21 mouse cellular contexts compared by ENCODE assay signal in the genomic region with DNA sequence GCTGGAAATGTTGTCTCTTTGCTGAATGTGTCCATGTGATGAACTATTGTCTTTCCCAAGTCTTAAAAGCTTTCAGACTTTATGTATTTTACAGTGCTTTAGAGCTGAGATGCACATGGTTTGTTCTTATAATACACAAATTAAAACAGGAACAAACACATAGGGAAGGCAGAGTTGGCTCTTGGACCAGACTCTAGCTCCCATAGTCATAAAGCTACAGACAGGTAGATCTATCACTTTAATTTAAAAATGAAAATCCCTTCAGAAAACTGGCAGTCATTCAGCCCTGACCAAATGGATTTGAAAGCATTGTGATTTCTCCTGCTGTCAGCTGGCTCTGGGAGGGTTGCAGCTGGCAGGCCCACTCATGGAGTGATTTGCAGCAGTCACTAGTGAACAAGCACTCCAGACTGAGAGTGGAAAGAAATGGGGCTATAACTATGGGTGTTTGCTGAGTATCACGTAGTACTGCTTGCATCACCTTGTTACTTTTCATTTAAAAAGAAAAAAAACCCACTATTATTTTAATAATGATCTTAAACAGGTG.
DNase-seq lines count a peak whose midpoint lies in the region; ATAC-seq and TF ChIP-seq lines count a peak whose summit lies in the region.
"Had no signal": no experiment of that assay in that cellular context is flagged by ENCODE, and none has a peak within 500 bp of the region (broad histone marks: within the 10 kb centered on the region; RNA-seq: fewer than 3 reads in every experiment).

No protein-coding gene starts in this region.

- no peak for TF ChIP-seq CTCF in hindbrain, postnatal 0 days (IDR thresholded peaks at IDR 0.05; ENCODE audit: low read depth)
- TF ChIP-seq CTCF in midbrain, postnatal 0 days (IDR thresholded peaks at IDR 0.05): no peak

- H3K4me3 ChIP-seq in hindbrain, postnatal 0 days (ENCODE audit: low read length): no peak overlapping the region
- no peak overlapping the region for H3K4me3 ChIP-seq in hindbrain, embryonic 10.5 days
- no peak overlapping the region for H3K4me3 ChIP-seq in midbrain, postnatal 0 days (ENCODE audit: low read depth, low read length)
- no peak overlapping the region for H3K4me3 ChIP-seq in midbrain, embryonic 16.5 days (ENCODE audit: low read depth, low read length)
- H3K4me3 ChIP-seq in neural tube, embryonic 14.5 days (ENCODE audit: low read depth, low read length): no peak overlapping the region
- H3K4me3 ChIP-seq: embryonic facial prominence, embryonic 13.5 days; heart, embryonic 10.5 days; hindbrain, embryonic 15.5 days; lung, embryonic 15.5 days had no signal

- no peak overlapping the region for H3K4me2 ChIP-seq in hindbrain, postnatal 0 days (ENCODE audit: low read depth, low read length)
- H3K4me2 ChIP-seq in midbrain, postnatal 0 days (ENCODE audit: low read depth, low read length, poor library complexity, severe bottlenecking): no peak overlapping the region
- no peak overlapping the region for H3K4me2 ChIP-seq in midbrain, embryonic 16.5 days (ENCODE audit: low read length)
- no peak overlapping the region for H3K4me2 ChIP-seq in neural tube, embryonic 14.5 days (ENCODE audit: low read depth, low read length)
- H3K4me2 ChIP-seq: embryonic facial prominence, embryonic 13.5 days; hindbrain, embryonic 15.5 days; lung, embryonic 15.5 days had no signal

- no peaks in the 10 kb centered on the region for H3K4me1 ChIP-seq in hindbrain, postnatal 0 days (ENCODE audit: insufficient read depth, low read length)
- no peaks in the 10 kb centered on the region for H3K4me1 ChIP-seq in hindbrain, embryonic 10.5 days (replicated peaks)
- H3K4me1 ChIP-seq in midbrain, postnatal 0 days (ENCODE audit: insufficient read depth, low read length): no peaks in the 10 kb centered on the region
- no peaks in the 10 kb centered on the region for H3K4me1 ChIP-seq in midbrain, embryonic 16.5 days (ENCODE audit: control insufficient read depth, insufficient read depth, low read length)
- H3K4me1 ChIP-seq in neural tube, embryonic 14.5 days (ENCODE audit: control insufficient read depth, insufficient read depth, low read length): 0 out of 2 replicates have a peak, but pooled peaks cover 12% of the 10 kb centered on the region
- H3K4me1 ChIP-seq: embryonic facial prominence, embryonic 13.5 days; heart, embryonic 10.5 days; lung, embryonic 15.5 days had no signal

- H3K9ac ChIP-seq in hindbrain, postnatal 0 days (replicated peaks; ENCODE audit: low read length): no peak overlapping the region
- H3K9ac ChIP-seq in midbrain, postnatal 0 days (replicated peaks; ENCODE audit: low read length, poor library complexity, severe bottlenecking): no peak overlapping the region
- H3K9ac ChIP-seq in midbrain, embryonic 16.5 days (ENCODE audit: low read depth, low read length): no peak overlapping the region
- H3K9ac ChIP-seq in neural tube, embryonic 14.5 days (replicated peaks; ENCODE audit: low read depth, low read length): no peak overlapping the region
- H3K9ac ChIP-seq: embryonic facial prominence, embryonic 13.5 days; hindbrain, embryonic 15.5 days; liver, embryonic 14.5 days; lung, embryonic 15.5 days had no signal

- no peak overlapping the region for H3K27ac ChIP-seq in hindbrain, postnatal 0 days
- no peak overlapping the region for H3K27ac ChIP-seq in hindbrain, embryonic 10.5 days
- H3K27ac ChIP-seq in midbrain, postnatal 0 days (ENCODE audit: low read depth, low read length): no peak overlapping the region
- no peak overlapping the region for H3K27ac ChIP-seq in midbrain, embryonic 16.5 days (ENCODE audit: low read length)
- H3K27ac ChIP-seq in neural tube, embryonic 14.5 days (ENCODE audit: low read depth, low read length): 0 out of 2 replicates have a peak overlapping the region, but pooled peaks have one; percentile 1
- H3K27ac ChIP-seq: embryonic facial prominence, embryonic 13.5 days; heart, embryonic 10.5 days; hindbrain, embryonic 15.5 days; liver, embryonic 14.5 days; lung, embryonic 15.5 days had no signal

- peak; percentile 76 to 79 for DNase-seq in cerebellum, postnatal 10 days
- DNase-seq in cerebellum, adult 18-20 months: no peak
- peak; percentile 57 for DNase-seq in hindbrain, postnatal 0 days (ENCODE audit: low spot score)
- DNase-seq in hindbrain, embryonic 10.5 days (ENCODE audit: low spot score): no peak
- peak; percentile 57 for DNase-seq in midbrain, postnatal 0 days (ENCODE audit: low spot score)
- DNase-seq in spleen, adult 12 weeks (ENCODE audit: low spot score): no peak
- DNase-seq: adrenal gland, adult 8-10 months; cerebellum, adult 11-12 months; gastrocnemius, postnatal 36 days; kidney, adult 11 months; lung, postnatal 4 days had no signal

- 61% methylated on average over 1 of the region's 1 CpGs for WGBS in hindbrain, postnatal 0 days
- WGBS in hindbrain, embryonic 10.5 days: 87% methylated on average over 1 of the region's 1 CpGs
- WGBS in midbrain, postnatal 0 days: 81% methylated on average over 1 of the region's 1 CpGs
- WGBS in midbrain, embryonic 16.5 days: 86% methylated on average over 1 of the region's 1 CpGs
- WGBS in neural tube, embryonic 14.5 days: 19% methylated on average over 1 of the region's 1 CpGs

- ATAC-seq in hindbrain, postnatal 0 days: no peak
- no peak for ATAC-seq in midbrain, postnatal 0 days (ENCODE audit: low FRiP score)
- ATAC-seq in midbrain, embryonic 16.5 days: no peak
- peak; percentile 76 for ATAC-seq in neural tube, embryonic 14.5 days (ENCODE audit: low read depth)
- ATAC-seq: CD4-positive, CD25-positive, alpha-beta regulatory T cell, adult 4 months; forebrain, embryonic 14.5 days; Patski had no signal

- no peaks in the 10 kb centered on the region for H3K27me3 ChIP-seq in hindbrain, postnatal 0 days (ENCODE audit: insufficient read depth, low read length)
- no peaks in the 10 kb centered on the region for H3K27me3 ChIP-seq in hindbrain, embryonic 10.5 days (ENCODE audit: insufficient read depth, poor library complexity, severe bottlenecking)
- H3K27me3 ChIP-seq in midbrain, postnatal 0 days (ENCODE audit: insufficient read depth, low read length): no peaks in the 10 kb centered on the region
- H3K27me3 ChIP-seq in midbrain, embryonic 16.5 days (ENCODE audit: control insufficient read depth, insufficient read depth, low read depth, low read length): no peaks in the 10 kb centered on the region
- no peaks in the 10 kb centered on the region for H3K27me3 ChIP-seq in neural tube, embryonic 14.5 days (ENCODE audit: control insufficient read depth, insufficient read depth, low read length)
- H3K27me3 ChIP-seq: embryonic facial prominence, embryonic 13.5 days; hindbrain, embryonic 15.5 days; lung, embryonic 15.5 days; Patski had no signal

- H3K36me3 ChIP-seq in hindbrain, postnatal 0 days (ENCODE audit: insufficient read depth, low read length): no peaks in the 10 kb centered on the region
- no peaks in the 10 kb centered on the region for H3K36me3 ChIP-seq in hindbrain, embryonic 10.5 days
- H3K36me3 ChIP-seq in midbrain, postnatal 0 days (ENCODE audit: insufficient read depth, low read length): no peaks in the 10 kb centered on the region
- no peaks in the 10 kb centered on the region for H3K36me3 ChIP-seq in midbrain, embryonic 16.5 days (ENCODE audit: control insufficient read depth, insufficient read depth, low read length)
- no peaks in the 10 kb centered on the region for H3K36me3 ChIP-seq in neural tube, embryonic 14.5 days (ENCODE audit: control insufficient read depth, insufficient read depth, low read length)
- H3K36me3 ChIP-seq: embryonic facial prominence, embryonic 13.5 days; heart, embryonic 10.5 days; hindbrain, embryonic 15.5 days; lung, embryonic 15.5 days had no signal

- H3K9me3 ChIP-seq in hindbrain, postnatal 0 days (ENCODE audit: low read length): no peaks in the 10 kb centered on the region
- no peaks in the 10 kb centered on the region for H3K9me3 ChIP-seq in hindbrain, embryonic 10.5 days
- H3K9me3 ChIP-seq in midbrain, postnatal 0 days (ENCODE audit: low read length): no peaks in the 10 kb centered on the region
- H3K9me3 ChIP-seq in midbrain, embryonic 16.5 days (replicated peaks; ENCODE audit: control insufficient read depth, low read length, poor library complexity, severe bottlenecking): no peaks in the 10 kb centered on the region
- no peaks in the 10 kb centered on the region for H3K9me3 ChIP-seq in neural tube, embryonic 14.5 days (ENCODE audit: control insufficient read depth, low read length)
- H3K9me3 ChIP-seq: embryonic facial prominence, embryonic 13.5 days; heart, embryonic 10.5 days; hindbrain, embryonic 15.5 days; lung, embryonic 15.5 days had no signal

Comparison
In these comparisons a context has a peak if more than half of its experiments do, and no peak if none do; other contexts are left out.
1. DNase-seq: peak in cerebellum, postnatal 10 days (2 of 2), hindbrain, postnatal 0 days (single experiment) and midbrain, postnatal 0 days (single experiment); none in cerebellum, adult 18-20 months (0 of 2), hindbrain, embryonic 10.5 days (single experiment) and spleen, adult 12 weeks (single experiment).